Mouse (Mus musculus): ENCODE results near the gene Auts2. TPM values are rescaled to one million over a fixed set of nuclear protein-coding genes. Genes with fewer than 3 reads are reported as not detected.

The Auts2 gene
- total RNA-seq, 2 experiments from 2014 or later = 117 to 146 TPM

DNA sequence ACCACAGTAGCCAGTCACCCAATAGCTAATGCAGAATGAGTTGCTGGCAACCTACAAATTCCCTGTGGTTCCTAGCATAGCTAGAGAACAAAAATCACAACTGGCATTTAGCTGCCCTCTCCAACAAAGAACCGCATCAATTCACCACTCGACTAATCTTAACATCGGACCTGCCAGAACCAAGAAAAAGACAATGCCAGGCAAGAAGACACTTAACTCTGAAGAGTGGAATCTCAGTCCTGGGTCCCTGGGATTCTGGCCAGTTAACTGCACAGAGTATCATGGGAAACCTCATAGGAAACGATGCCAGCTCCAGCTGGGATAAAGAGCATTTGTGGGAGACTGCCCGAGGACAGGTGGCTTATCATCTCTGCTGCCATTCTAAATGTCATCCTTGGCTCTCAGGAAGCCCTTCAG, 70.2 kb downstream of the Auts2 start:
- no peak for DNase-seq (ENCODE audit: extremely low spot score in 1 of 2, low spot score in 2 of 2)
- Histone ChIP-seq H3K4me3 (no peak overlapping the region), H3K27ac (no peak overlapping the region)
- no peak for TF ChIP-seq CTCF (IDR thresholded peaks at IDR 0.05)
- intact Hi-C loops (cut with DNase I) = loop anchor here (2.0 kb wide), 1 partner anchor 70 kb away; the partner anchor contains the start of gene Auts2

DNA sequence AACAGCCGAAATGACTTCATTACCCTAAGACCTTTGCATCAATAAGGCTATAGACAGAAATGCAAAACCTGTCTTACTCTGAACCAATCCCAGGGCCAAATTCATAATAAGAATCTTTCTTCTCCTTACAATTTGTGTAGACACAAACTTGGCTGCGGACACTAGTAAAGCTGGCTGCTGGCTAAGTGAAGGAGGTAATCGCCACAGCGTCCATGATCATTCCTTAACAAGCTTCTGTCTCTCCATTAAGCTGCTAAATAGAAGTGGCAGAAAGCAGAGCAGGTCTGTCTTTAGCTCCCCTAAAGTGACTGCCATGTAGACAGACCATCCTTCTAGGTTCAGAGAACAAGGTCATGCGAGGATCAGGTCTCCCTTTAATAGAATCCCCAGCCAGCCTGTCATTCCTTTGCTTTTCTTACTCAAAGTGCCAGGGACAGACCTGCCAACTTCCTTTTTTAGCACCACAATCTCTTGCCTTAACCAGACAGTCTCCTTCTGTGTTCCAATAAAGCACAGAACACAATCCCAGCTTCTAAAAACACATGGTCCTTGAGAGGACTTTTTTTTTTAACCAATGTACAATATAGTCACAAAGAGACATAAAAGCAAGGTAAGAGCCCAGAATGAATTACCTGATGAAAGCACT, 70.8 kb downstream of the Auts2 start:
- Histone ChIP-seq H3K27ac (no peak overlapping the region), H3K4me3 (no peak overlapping the region)
- TF ChIP-seq CTCF (IDR thresholded peaks at IDR 0.05) = no peak
- intact Hi-C loops (cut with DNase I) = loop anchor here (2.0 kb wide), 1 partner anchor 70 kb away; the partner anchor contains the start of gene Auts2
- no peak for DNase-seq (ENCODE audit: extremely low spot score in 1 of 2, low spot score in 2 of 2)

DNA sequence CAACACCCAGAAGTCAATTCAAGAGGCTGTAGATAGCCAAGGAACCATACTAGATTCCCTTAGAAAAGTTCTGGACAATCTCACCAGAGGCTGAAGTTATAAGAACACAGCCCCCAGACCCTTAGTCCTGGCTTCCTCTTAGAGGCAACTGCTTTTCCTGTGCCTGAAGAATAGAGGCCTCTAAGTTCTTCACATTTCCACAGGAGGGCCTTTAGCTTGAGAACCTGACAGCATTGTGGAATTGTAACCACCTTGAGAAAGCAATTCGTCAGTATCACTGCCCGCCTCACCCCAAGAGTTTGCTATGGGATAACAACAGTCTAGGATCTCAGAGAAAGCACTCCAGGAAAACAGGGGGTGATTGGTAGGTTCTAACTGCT, 75.8 kb downstream of the Auts2 start:
- intact Hi-C loops (cut with DNase I) = no loop called here
- H3K27ac ChIP-seq = no peak overlapping the region
- TF ChIP-seq CTCF (IDR thresholded peaks at IDR 0.05) = no peak

DNA sequence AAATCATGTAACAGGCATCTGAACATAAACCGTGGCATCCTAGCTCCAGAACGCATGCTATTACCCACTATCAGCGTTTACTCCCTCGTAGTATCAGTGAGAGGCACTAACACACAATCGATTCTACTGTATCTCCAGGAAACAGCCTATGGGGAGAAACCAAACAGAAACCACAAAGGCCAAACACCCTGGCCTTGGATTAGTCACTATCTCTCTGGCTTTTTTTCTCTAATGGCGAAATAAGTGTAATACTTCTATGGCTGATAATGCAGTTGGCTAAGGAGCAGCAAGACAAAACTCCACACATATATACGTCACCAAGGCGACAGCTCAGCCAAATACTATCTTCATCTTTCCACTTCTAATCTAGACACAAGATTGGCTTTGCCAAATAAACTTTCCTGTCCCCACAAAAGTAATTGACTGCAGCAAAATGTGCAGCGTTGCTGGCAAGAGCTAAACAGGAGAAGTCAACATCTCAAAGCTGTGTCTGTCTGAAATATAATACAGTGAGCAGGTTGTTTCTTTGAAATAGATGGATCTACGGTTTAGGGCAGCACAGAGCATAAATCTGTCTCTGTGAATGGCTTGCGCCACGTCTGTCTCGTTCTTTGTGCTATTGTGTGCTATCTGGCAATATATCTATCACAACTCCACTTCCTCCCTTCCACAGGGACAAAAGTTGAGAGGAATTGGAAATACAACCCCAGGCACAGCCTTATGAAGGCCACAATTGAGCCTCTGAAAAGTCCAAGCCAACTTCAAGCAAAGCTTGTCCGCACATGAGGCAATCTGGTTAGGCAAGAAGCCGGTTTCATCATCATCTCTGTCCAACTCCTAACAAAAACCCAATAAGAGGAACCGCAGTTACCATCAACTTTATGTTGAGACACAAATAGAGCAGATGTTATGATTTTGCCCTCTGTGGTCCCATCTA, 76.4 kb downstream of the Auts2 start:
- intact Hi-C loops (cut with DNase I) = no loop called here
- H3K4me3 ChIP-seq = no peak overlapping the region
- no peak for DNase-seq (ENCODE audit: extremely low spot score in 1 of 2, low spot score in 2 of 2)
- no peak for TF ChIP-seq CTCF (IDR thresholded peaks at IDR 0.05)
- no peak overlapping the region for H3K27ac ChIP-seq

More for the DNA sequence above, 75.8 kb downstream of the Auts2 start:
- no peak overlapping the region for H3K4me3 ChIP-seq
- no peak for DNase-seq (ENCODE audit: extremely low spot score in 1 of 2, low spot score in 2 of 2)

DNA sequence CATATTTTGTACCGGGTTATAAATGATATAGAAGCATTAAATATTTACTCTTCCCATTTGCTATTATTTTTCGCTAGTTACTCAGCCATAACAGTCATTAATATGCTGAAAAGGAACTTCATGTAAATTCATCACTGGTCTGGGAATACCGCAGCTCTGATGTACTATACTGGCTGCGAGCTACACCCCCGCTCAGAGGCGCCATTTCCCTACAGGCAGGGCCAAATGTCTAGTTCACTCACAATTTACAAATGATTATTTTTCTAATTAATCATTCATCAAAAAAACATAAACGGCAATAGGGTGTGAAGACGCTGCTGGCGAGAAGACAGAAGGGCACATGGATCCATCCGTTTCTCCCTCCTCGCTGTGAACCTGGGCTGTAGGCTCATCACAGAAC, 80.6 kb downstream of the Auts2 start:
- no peak for DNase-seq (ENCODE audit: extremely low spot score in 1 of 2, low spot score in 2 of 2)
- TF ChIP-seq CTCF (IDR thresholded peaks at IDR 0.05) = no peak
- H3K4me3 ChIP-seq = no peak overlapping the region
- intact Hi-C loops (cut with DNase I) = no loop called here
- no peak overlapping the region for H3K27ac ChIP-seq

DNA sequence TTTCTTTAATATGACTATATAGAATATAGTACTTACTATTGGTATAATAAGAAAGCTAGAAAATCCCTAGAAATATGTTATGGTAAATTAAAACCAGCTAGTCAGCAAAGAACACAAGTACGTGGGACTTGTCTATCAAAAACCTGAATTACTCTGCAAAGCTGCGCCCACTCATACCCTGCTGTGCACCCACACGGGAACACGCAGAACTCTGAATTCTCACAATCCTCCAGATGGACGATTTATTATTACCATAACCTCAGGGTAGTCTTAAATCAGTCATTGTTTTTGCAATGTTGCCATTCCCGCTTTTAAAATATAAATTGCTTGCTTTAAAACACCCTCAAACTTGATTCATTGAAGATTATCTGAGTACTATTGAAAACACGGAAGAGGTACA, 84.6 kb downstream of the Auts2 start:
- peak; percentile 40 to 46 for DNase-seq (ENCODE audit: extremely low spot score in 1 of 2, low spot score in 2 of 2)
- TF ChIP-seq CTCF (IDR thresholded peaks at IDR 0.05) = no peak
- H3K4me3 ChIP-seq = no peak overlapping the region
- no peak overlapping the region for H3K27ac ChIP-seq
- intact Hi-C loops (cut with DNase I) = no loop called here

DNA sequence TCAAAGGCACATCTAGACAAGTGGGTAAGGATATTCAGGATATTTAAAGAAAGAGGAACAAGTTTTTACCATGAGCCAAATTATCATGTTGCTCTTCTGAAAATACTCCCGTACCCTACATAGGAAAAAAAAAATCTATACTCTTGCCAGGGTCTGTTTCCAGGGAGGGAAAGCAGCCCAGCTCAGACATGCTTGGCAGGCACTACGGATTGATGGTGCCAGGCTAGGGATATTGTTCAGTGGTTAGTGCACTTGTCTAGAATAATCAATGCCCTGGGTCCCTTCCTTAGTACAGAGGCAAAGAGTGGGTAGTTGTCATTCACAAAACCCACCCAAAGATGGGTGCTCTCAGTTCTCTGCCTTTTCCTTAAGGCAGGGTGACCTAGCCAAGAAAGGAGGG, 90.8 kb downstream of the Auts2 start:
- Histone ChIP-seq H3K4me3 (no peak overlapping the region), H3K27ac (no peak overlapping the region)
- intact Hi-C loops (cut with DNase I) = no loop called here
- no peak for DNase-seq (ENCODE audit: extremely low spot score in 1 of 2, low spot score in 2 of 2)
- no peak for TF ChIP-seq CTCF (IDR thresholded peaks at IDR 0.05)

DNA sequence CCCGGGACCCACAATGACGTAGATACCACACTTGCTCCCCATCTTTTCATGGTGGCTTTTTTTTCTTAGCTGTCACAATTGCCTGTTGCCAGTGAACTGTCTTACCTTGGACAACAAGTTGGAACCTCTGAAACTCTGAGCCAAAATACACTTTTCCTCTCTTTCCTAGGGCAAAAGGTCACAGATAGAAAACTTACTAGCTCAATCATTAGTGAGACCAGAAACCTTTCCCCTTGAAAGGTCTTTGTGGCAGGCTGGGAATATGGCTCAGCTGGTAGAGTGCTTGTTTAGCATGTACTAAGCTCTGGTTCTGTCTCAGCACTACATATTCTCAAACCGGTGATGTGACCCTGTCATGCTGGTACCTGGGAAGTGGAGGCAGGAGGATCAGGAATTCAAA, 93.1 kb downstream of the Auts2 start:
- TF ChIP-seq CTCF (IDR thresholded peaks at IDR 0.05) = no peak
- no peak overlapping the region for H3K27ac ChIP-seq
- DNase-seq (ENCODE audit: extremely low spot score in 1 of 2, low spot score in 2 of 2) = no peak
- H3K4me3 ChIP-seq = no peak overlapping the region
- intact Hi-C loops (cut with DNase I) = no loop called here

DNA sequence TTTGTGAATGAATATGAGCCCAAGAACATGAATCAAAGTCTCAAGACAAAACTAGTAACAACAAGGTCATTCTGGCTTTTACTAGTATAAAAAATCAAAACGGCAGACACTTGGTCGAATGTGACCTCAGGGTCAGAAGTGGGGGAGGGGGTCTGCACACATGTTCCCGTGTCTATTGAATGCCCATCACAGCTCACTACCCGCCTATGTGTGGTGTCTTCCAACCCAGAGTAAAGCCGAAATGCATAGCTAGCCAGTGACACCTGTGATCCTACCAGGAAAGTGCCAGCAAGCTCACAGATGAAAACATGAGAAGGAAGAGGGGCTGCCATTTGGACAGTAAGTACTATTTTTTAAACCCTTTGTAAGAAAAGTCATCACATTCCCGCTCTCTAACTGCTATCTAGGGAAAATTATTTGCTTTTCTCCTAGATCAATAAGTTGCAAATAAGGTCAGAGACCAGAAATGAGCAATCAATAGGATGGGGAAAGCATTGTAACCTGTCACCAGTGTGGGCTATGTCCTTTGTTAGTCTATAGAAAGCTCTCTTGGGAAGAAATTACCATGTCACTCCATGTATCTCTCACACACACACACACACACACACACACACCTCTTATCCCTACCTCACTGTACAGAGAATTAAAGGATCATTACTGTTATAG, 94.6 kb downstream of the Auts2 start:
- TF ChIP-seq CTCF (IDR thresholded peaks at IDR 0.05) = no peak
- Histone ChIP-seq H3K4me3 (no peak overlapping the region), H3K27ac (no peak overlapping the region)
- no peak for DNase-seq (ENCODE audit: extremely low spot score in 1 of 2, low spot score in 2 of 2)
- intact Hi-C loops (cut with DNase I) = no loop called here

DNA sequence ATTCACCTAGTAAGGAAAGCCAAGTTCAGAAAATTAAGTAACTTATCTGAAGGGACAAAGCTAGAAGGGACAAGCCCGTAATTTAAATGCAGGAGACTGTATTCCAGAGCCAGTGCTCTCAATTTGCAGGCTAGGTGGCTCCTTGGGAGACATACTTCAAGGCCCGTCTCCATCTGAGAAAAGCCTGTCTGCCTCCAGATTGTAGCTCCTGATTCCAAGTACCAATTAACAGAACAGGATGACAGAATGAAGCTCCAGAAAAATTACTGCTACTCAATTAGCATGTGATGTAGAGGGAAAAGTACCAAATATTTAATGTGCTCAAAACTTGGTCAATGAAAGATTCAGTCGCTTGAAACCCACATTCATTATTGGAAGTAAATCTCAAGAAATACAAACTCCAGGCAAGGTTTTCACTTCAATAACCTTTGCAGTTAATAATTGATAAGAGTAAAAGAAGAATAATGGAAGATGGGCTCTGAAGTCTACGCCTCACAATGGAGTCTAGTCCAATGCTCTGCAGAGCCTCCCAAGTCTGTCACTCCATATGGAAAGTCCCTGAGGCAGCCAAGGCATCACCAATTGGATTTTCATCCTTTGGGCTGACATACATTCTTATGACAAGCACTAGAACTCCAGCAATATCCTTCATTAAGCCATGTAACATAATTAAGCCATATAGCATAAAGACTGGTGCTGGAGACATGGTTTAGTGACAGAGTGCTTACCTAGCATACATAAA, 97.8 kb downstream of the Auts2 start:
- DNase-seq (ENCODE audit: extremely low spot score in 1 of 2, low spot score in 2 of 2) = no peak
- H3K4me3 ChIP-seq = no peak overlapping the region
- no peak for TF ChIP-seq CTCF (IDR thresholded peaks at IDR 0.05)
- no peak overlapping the region for H3K27ac ChIP-seq
- intact Hi-C loops (cut with DNase I) = no loop called here

DNA sequence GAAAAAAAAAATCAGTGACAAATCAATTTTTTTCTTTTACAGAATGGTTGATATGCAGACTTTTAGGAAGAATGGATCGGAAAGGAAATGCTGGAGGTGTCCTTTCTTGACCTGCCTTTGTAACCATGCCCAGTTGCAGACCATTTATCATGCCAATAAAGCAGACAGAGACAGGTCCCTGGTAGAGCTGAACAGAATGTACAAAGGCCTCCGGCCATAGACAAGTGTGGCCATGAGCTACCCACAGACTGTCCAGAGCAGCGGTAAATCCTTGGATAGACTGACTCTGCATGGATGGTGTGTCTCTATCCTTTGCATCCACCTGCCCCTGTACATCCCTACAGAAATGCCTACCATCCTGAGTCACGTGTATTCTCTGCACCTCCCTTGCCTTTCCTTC, 100.2 kb downstream of the Auts2 start:
- DNase-seq (ENCODE audit: extremely low spot score in 1 of 2, low spot score in 2 of 2) = no peak
- no peak for TF ChIP-seq CTCF (IDR thresholded peaks at IDR 0.05)
- H3K27ac ChIP-seq = no peak overlapping the region
- no peak overlapping the region for H3K4me3 ChIP-seq
- intact Hi-C loops (cut with DNase I) = no loop called here

All from left cerebral cortex, adult 2 months (tissue).